Mouse (Mus musculus) gastrocnemius, postnatal 10 days (tissue): ENCODE measurements around the gene Rnaseh2a. TPM values are rescaled to one million over a fixed set of nuclear protein-coding genes. Genes with fewer than 3 reads are reported as not detected.

Experiments
- DNase-seq: peaks from one replicate; pipeline ENCODE4 v3.0.0; 2021; ENCODE audit warnings: mixed read lengths
- total RNA-seq, 2 experiments: library from RNA; stranded (reverse); gene quantifications; 2 replicates each; pipeline ENCODE4 v1.2.3; 2021

The Rnaseh2a gene
- total RNA-seq, 2 experiments from 2014 or later: 26.7 to 36.8 TPM

- DNase-seq: no peak
These were observed 1.8 kb downstream of the Rnaseh2a start for GRCm38 (mm10) chr8:84967532-84968304.

DNA sequence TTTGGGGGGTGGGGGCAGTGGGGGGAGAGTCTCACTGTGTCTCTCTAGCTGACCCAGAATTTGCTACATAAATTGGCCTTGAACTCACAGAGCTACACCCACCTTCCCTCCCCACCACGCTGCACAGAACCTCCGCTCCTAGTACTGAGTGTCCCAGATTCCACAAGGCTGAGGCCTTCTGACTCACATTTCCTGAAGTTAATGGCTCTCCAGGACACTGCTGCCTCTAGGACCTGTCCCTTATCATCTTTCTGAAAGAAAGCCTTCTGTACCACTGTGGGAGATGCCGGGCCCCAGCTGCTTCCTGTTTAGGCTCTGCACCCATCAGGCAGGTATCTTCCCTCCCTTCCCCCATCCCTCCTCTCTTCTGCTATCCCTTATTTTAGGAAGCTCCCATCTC lies 3.0 kb downstream of the Rnaseh2a start:
- no peak for DNase-seq

DNA sequence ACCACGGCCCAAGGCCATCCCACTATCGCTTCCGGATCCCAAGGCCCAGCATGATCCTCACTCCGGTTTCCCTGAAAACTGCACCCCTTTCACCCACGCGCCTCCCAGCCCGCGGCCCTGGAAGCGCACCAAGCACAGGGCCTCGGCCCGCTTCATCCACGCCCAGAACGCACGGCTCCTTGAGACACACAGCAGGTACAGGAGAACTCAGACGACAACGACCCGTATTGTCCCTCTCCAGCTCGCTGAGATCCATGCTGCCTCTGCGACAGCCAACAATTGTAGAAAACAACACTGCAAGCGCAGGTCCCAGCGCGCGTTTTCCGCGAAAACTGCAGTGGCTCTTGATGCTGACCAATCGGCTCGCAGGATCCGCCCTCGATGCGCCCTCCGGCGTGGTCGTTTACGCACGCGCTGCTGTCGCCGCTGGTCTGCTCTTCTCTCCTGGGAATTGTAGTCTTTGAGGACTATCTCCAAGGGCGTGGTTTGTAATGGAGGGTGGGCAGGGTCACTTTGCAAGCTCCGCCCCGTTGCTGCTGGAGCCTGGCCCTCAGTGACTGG lies 3.8 kb downstream of the Rnaseh2a start:
- peak; percentile 83 for DNase-seq

- DNase-seq: no peak
These were observed 5.6 kb downstream of the Rnaseh2a start for GRCm38 (mm10) chr8:84963952-84964351.

DNA sequence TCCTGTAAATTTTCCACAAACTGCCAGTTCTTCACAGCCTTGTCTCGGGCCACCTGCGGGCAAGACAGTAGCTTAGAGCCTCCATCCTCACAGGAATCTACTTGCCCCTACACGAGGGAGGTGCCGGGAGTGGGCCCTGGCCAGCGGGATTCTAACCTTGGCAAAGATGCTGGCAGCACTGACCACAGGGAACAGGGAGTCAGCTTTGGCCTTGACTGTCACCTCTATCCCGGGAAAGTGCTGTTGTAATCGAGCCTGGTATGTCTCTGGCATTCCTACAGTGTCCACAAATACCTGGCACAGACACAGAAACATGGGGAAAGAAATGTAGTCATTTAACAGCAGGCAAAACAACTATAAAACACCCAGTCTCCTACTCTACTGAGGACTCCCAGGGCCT lies 9.8 kb downstream of the Rnaseh2a start:
- DNase-seq: no peak

DNA sequence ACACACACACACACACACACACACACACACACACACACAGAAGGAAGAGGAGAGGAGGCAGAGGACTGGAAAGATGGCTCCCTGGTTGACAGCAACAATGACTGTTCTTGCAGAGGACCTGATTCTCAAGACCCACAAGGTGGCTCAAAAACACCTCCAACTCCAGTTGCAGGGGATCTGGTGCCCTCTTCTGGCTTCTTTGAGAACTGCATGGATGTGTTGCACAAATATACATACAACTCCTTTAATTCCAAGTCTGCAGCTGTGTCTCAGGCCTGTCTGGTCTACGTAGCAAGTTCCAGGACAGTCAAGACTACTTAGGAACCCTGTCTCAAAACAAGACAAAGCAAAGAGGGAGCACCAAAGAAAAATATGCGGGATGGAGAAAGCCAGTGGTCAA lies 12.8 kb downstream of the Rnaseh2a start:
- DNase-seq: peak; percentile 62

DNA sequence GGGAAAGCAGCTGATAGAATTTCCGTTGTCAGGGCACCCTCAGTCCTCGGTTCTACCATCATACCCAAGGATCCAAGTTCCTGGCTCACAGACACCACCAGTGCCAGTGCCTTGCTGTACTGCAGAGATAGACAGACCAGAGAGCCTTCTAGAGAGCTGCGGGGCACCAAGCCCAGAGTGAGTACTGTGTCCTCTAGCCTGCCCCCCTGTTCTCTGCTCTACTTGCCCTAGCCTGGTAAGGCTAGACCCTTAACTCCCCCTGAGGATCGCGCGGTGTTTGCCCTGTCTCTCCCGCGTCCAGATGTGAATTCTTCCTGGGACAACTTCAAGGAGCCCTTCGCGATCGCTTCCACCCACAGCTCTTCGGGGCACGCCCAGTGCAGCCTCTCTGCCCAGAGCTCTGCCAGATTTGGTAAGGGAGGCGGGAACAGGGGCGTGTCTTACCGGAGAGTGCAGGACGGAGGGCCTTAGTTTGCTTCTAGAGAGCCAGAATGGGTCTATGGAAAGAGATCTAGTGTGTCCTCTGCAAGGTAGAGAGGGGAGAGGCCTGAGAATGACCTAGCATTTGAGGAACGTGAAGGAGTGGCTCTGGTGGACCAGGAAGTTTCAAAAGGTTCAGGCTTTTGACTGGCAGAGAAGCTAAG lies 16.8 kb downstream of the Rnaseh2a start:
- peak; percentile 29 for DNase-seq

- no peak for DNase-seq
These were observed 19.8 kb downstream of the Rnaseh2a start for GRCm38 (mm10) chr8:84949753-84950152.

- peak; percentile 31 for DNase-seq
These were observed 22.4 kb downstream of the Rnaseh2a start for GRCm38 (mm10) chr8:84947241-84947545.

DNA sequence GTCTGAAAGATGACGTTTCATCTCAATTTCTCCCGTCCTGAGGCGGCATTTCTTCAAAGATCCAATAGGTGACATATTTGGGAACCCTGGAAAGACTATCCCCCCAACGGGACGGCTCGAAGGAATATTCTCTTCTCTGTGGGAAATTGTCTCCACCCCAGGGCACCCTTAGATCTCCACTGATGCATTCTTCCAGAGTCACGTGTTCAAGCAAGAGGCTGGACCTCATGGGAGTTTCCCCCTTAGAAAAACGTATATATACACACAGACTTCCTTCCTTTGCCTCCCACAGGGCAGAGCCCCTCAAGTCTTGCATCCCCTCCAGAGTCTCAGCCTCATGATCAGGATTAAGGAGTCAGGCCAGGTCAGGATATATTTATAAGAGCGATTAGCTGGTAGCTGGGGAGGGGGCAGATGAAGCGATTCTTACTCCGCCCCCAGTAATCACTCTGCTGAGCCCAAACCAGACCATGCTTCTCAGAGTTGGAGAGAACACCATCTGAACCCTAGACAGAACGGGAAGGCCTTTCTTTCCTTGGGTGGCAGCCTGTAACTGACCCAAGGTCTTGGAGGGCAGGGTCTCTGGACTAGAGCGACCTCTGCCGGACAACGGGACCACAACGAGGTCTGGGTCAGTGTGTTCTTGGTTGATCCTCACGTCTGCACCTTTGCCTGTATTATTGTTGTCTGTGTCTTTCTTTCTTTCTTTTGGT lies 22.9 kb downstream of the Rnaseh2a start, which contains the start of gene Rtbdn:
Gene Rtbdn, plus strand, starts transcription at position 464 of the 713 bp plus-strand sequence.
- no peak for DNase-seq

DNA sequence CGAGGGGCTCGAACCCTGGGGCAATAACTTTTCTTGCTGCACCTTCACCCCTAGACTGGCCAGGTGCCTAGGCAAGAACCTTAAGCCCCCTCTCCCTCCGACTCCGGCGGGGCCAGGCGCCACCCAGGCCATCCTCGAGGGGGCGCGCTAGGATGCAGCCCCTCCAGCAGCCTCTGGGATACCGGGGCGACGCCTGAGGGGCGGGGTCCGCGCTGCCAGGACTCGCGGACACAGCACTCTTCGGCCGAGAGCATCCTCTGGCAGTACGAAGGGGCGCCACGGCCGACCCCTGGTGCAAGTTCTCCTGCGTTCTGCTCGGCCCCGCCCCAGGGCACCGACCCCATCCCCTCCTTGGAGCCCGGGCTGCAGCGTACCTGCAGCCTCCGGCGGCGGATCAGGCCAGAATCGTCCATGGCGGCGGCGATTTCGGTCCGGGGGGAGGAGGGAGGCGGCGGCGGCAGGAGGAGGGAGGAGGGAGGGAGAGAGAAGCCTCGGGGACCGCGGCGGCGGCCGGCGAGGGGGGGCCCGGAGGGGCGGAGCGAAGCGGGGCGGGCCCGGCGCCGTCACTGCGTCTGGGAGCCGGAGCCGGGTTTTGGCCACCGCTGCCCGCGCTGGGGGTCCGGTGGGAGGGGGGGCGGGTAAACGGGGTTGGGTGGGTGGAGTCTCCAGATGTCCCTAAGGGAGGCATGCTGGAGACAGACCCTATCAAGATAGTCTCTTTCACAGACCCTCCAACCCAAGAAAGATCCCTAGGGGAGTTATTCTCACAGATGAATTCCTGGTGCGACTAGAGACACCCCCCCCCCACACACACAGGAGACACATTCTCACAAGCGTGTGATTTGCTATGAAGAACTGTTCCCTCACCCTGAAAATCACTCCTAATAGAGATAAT lies 23.7 kb downstream of the Rnaseh2a start:
- DNase-seq: no peak

- DNase-seq: no peak
These were observed 24.3 kb downstream of the Rnaseh2a start for GRCm38 (mm10) chr8:84945235-84945632.

GRCm38 (mm10) chr8:84944478-84945160 lies 24.9 kb downstream of the Rnaseh2a start:
- no peak for DNase-seq

GRCm38 (mm10) chr8:84943699-84944098 lies 25.9 kb downstream of the Rnaseh2a start:
- DNase-seq: no peak

- DNase-seq: no peak
These were observed 31.7 kb downstream of the Rnaseh2a start for GRCm38 (mm10) chr8:84937620-84938485.

DNA sequence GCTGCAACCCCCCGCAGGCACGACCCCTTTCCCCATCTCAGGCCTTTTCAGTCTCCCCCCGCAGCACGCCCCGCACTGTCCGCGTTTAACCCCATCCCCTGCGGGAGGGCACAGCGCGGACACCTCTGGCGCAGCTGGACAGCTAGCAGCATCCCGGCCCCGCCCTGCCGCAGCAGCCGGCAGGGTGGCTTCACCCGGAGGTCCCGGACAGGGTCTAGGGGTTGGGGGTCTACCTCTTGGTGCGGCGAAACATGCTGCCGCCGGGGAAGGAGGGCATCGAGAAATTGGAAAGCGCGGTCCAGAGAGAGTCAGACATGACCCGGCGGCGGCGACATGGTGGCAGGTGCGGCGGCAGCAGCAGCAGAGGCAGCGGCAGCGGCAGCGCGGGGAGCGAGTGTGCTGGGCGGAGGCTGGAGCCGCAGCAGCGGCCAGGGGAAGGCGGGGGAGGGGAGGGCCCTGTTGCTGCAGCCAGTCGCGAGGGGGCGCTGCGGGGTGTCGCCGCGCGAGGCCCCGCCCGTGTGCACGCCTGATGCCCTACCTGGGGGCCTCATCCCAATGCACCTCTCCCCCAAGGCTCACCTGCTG lies 32.5 kb downstream of the Rnaseh2a start, which contains the start of gene Mast1:
Gene Mast1, minus strand, starts transcription at position 398 of the 585 bp plus-strand sequence.
- DNase-seq: peak; percentile 69

DNA sequence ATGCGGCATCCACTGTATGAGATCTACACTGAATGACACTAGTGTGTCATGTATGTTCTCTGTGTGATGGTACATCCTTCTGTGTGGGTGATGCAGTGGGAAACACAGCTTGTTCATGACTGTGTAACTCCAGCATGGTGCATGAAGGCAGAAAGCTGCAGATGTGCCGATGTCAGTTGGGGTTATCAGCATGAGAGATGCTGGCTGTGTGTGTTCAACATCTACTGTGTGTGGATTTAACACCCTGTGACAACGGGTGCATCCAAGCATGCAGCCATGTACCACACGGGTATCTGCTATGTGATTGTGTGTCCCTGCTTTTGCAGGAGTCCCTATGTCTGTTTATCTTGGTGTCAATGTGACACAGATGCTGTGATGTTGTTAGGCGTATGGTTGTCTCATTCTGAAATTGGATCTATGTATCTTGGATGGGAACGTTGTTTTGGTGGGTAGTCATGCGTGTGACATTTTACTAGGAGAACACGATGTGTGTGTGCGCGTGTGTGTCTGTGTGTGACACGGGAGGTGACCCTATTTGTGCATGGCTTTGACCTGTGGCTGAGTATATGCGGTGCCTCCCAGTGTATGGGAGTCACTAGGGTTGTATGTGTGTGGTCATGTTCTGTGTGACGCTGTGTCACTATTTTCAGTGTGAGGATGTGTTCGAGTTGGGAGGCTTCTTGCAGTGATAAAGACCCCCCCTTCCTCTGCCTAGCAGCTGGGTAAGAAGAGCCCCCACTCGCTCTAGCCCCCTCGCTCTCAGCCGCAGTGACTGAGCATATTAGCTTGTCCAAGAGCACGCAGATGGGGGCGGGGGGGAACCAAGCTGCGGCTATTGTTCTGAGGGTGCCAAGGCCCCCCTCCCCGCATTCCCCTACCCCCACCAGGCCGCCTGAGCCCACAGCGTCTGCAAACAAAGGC lies 33.3 kb downstream of the Rnaseh2a start:
- no peak for DNase-seq

DNA sequence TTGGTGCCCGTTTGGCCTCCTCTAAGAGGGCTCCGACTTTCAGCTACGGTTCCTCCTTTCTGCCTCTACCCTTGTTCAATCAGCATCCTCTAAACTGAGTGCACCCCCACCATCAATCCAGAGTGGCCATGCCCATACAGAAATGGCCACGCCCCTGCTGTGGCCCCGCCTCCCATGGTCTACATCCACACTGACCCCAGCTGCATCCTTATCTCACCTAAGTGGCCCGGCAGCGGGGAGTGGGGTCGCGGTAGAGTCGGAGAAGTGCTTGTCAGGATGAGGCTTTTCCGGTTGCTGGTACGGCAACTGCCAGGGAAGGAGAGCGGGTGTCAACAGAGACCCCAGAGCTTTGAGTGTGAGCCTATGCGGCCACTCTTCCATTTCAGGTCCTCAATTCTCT lies 34.1 kb downstream of the Rnaseh2a start:
- no peak for DNase-seq

DNA sequence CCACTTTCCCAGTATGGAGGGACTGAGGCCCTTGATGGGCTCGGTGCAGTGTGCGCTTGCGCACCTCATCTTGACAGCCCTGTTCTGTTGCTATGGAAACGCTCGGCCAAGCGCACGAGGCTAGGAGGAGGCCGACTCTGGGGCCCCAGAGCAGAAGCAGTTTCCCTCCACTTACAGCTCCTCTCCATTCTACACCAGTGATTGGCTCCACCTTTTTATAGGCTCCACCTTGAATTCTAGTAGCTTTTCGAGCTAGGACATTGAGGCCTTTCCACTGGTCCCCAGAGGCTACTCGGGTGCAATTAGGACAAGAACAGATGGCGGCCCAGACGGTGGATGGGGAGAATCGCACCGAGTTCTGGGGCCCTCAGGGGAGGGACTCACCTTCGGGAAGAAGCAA lies 34.7 kb downstream of the Rnaseh2a start:
- no peak for DNase-seq
